Mouse (Mus musculus) cerebellum, adult (tissue): ENCODE measurements around the gene Casz1.

Experiments
- ATAC-seq: cut with Nextera tagmentation; 2 replicates; pipeline ENCODE4 v1.9.2; 2017; ENCODE audit warnings: mild to moderate bottlenecking, moderate library complexity, mixed read lengths; ENCODE audit not compliant: insufficient number of reproducible peaks, low FRiP score, low TSS enrichment

Casz1 gene

GRCm38 (mm10) chr4:148797475-148798324 is 6.5 kb upstream of the Casz1 start:
- no peak for ATAC-seq

GRCm38 (mm10) chr4:148803031-148803430 is 1.2 kb upstream of the Casz1 start:
- ATAC-seq: no peak

GRCm38 (mm10) chr4:148803636-148804035 is 593 bp upstream of the Casz1 start:
- no peak for ATAC-seq

- no peak for ATAC-seq
Observed at GRCm38 (mm10) chr4:148804780-148805160, 541 bp downstream of the Casz1 start.

- no peak for ATAC-seq
Observed at GRCm38 (mm10) chr4:148805161-148805810, 1.1 kb downstream of the Casz1 start.

- ATAC-seq: no peak
Observed at GRCm38 (mm10) chr4:148805811-148806747, 1.9 kb downstream of the Casz1 start.

- ATAC-seq: no peak
Observed at GRCm38 (mm10) chr4:148806836-148807235, 2.6 kb downstream of the Casz1 start.

GRCm38 (mm10) chr4:148807397-148807796 is 3.2 kb downstream of the Casz1 start:
- ATAC-seq: no peak

GRCm38 (mm10) chr4:148808839-148809238 is 4.6 kb downstream of the Casz1 start:
- no peak for ATAC-seq

GRCm38 (mm10) chr4:148810706-148811105 is 6.5 kb downstream of the Casz1 start:
- ATAC-seq: no peak

- no peak for ATAC-seq
Observed at GRCm38 (mm10) chr4:148811940-148812339, 7.7 kb downstream of the Casz1 start.

GRCm38 (mm10) chr4:148813247-148813646 is 9.0 kb downstream of the Casz1 start:
- no peak for ATAC-seq

- ATAC-seq: no peak
Observed at GRCm38 (mm10) chr4:148816556-148816955, 12.3 kb downstream of the Casz1 start.

GRCm38 (mm10) chr4:148818161-148818560 is 13.9 kb downstream of the Casz1 start:
- ATAC-seq: no peak

- ATAC-seq: no peak
Observed at GRCm38 (mm10) chr4:148820171-148820570, 15.9 kb downstream of the Casz1 start.

- no peak for ATAC-seq
Observed at GRCm38 (mm10) chr4:148823281-148823680, 19.1 kb downstream of the Casz1 start.

GRCm38 (mm10) chr4:148830350-148830749 is 26.1 kb downstream of the Casz1 start:
- ATAC-seq: no peak

GRCm38 (mm10) chr4:148833245-148833990 is 29.2 kb downstream of the Casz1 start:
- ATAC-seq: no peak

GRCm38 (mm10) chr4:148836391-148836790 is 32.2 kb downstream of the Casz1 start:
- no peak for ATAC-seq

GRCm38 (mm10) chr4:148837046-148837445 is 32.8 kb downstream of the Casz1 start:
- ATAC-seq: no peak
